Mouse (Mus musculus): ENCODE data around the gene Nat8f2. TPM values are rescaled to one million over a fixed set of nuclear protein-coding genes. Genes with fewer than 3 reads are reported as not detected.
"Not testable (repeated sequence)": the region's sequence is repeated elsewhere in the genome, so short reads cannot be mapped to it uniquely, and the experiment has no call there.

Gene Nat8f2
- total RNA-seq (2021): under 1 TPM in 1 of 2 experiments, not detected in 1; 0.13 TPM
- 0.15 TPM in 1 of 2 replicates, not detected in the other for polyA plus RNA-seq (2012; rRNA removed)
- long read RNA-seq: 0 reads

GRCm38 (mm10) chr6:85869006-85869405, at the start of gene Nat8f2:
TSS of gene Nat8f2 (minus strand) at chr6:85869158.
- not testable (repeated sequence) for DNase-seq

GRCm38 (mm10) chr6:85918341-85918740, 49.4 kb upstream of the Nat8f2 start:
- intact Hi-C loops (cut with DNase I): loop anchor here (5.0 to 10.0 kb wide), 2 partner anchors 44 to 464 kb away; partner anchors contain the start of genes Cct7, Dusp11 and Pradc1
- not testable (repeated sequence) for H3K9ac ChIP-seq (ENCODE audit: low read depth, low read length); H3K4me1 ChIP-seq (ENCODE audit: control insufficient read depth, insufficient read depth, low read length); H3K79me2 ChIP-seq (replicated peaks; ENCODE audit: control insufficient read depth, insufficient read depth, low read length); H3K4me3 ChIP-seq; H3K36me3 ChIP-seq (ENCODE audit: control insufficient read depth, insufficient read depth, low read length); H3K27me3 ChIP-seq (ENCODE audit: control insufficient read depth, insufficient read depth, low read length); H3K27ac ChIP-seq; DNase-seq
- 96% methylated on average over 3 of the region's 3 CpGs for WGBS

More at GRCm38 (mm10) chr6:85869006-85869405, at the start of gene Nat8f2:
- H3K4me1 ChIP-seq (ENCODE audit: control insufficient read depth, insufficient read depth, low read length); H3K4me3 ChIP-seq; H3K9ac ChIP-seq (ENCODE audit: low read depth, low read length); H3K27ac ChIP-seq; H3K27me3 ChIP-seq (ENCODE audit: control insufficient read depth, insufficient read depth, low read length); H3K79me2 ChIP-seq (replicated peaks; ENCODE audit: control insufficient read depth, insufficient read depth, low read length); H3K36me3 ChIP-seq (ENCODE audit: control insufficient read depth, insufficient read depth, low read length); intact Hi-C loops (cut with DNase I): not testable (repeated sequence)
- WGBS: 84% methylated on average over 5 of the region's 5 CpGs

GRCm38 (mm10) chr6:85916596-85916995, 47.6 kb upstream of the Nat8f2 start:
- no peak for TF ChIP-seq POLR2A (IDR thresholded peaks at IDR 0.05; ENCODE audit: insufficient read depth, low read depth, low read length)
- TF ChIP-seq EP300 (IDR thresholded peaks at IDR 0.05; ENCODE audit: insufficient read depth, low read depth, low read length): no peak
- TF ChIP-seq CTCF (IDR thresholded peaks at IDR 0.05): no peak
- 84% methylated on average over 6 of the region's 6 CpGs for WGBS
- H3K79me2 ChIP-seq (replicated peaks; ENCODE audit: control insufficient read depth, insufficient read depth, low read length): no peaks in the 10 kb centered on the region
- no peak for DNase-seq
- peak overlapping the region; percentile 91 for H3K27ac ChIP-seq
- peaks cover 4% of the 10 kb centered on the region for H3K4me1 ChIP-seq (ENCODE audit: control insufficient read depth, insufficient read depth, low read length)
- H3K27me3 ChIP-seq (ENCODE audit: control insufficient read depth, insufficient read depth, low read length): no peaks in the 10 kb centered on the region
- H3K4me3 ChIP-seq: no peak overlapping the region
- H3K9ac ChIP-seq (ENCODE audit: low read depth, low read length): no peak overlapping the region
- intact Hi-C loops (cut with DNase I): loop anchor here (5.0 to 10.0 kb wide), 2 partner anchors 46 to 462 kb away; partner anchors contain the start of genes Cct7, Dusp11 and Pradc1
- H3K36me3 ChIP-seq (ENCODE audit: control insufficient read depth, insufficient read depth, low read length): peaks cover 3% of the 10 kb centered on the region; the same call in 1 of the 2 replicates

GRCm38 (mm10) chr6:85915539-85916513, 46.9 kb upstream of the Nat8f2 start, which contains the start of gene Nat8f1:
TSS of gene Nat8f1 (minus strand) at chr6:85915687.
- H3K4me1 ChIP-seq (ENCODE audit: control insufficient read depth, insufficient read depth, low read length); H3K36me3 ChIP-seq (ENCODE audit: control insufficient read depth, insufficient read depth, low read length); H3K79me2 ChIP-seq (replicated peaks; ENCODE audit: control insufficient read depth, insufficient read depth, low read length); H3K27me3 ChIP-seq (ENCODE audit: control insufficient read depth, insufficient read depth, low read length): not testable (repeated sequence)
- Histone ChIP-seq H3K4me3 (peak within 1 kb of the TSS; percentile 82), H3K27ac (peak within 1 kb of the TSS; percentile 91), H3K9ac (ENCODE audit: low read depth, low read length) (peak within 1 kb of the TSS; percentile 85)
- intact Hi-C loops (cut with DNase I): loop anchor here (5.0 to 10.0 kb wide), 2 partner anchors 46 to 461 kb away; partner anchors contain the start of genes Cct7, Dusp11 and Pradc1
- TF ChIP-seq POLR2A (IDR thresholded peaks at IDR 0.05; ENCODE audit: insufficient read depth, low read depth, low read length) (peak; percentile 61), CTCF (IDR thresholded peaks at IDR 0.05) (peak; percentile 77)
- DNase-seq: peak; percentile 91 to 92
- under 1% methylated on average over 61 of the region's 61 CpGs for WGBS

GRCm38 (mm10) chr6:85915141-85915538, 46.2 kb upstream of the Nat8f2 start:
- DNase-seq: no peak
- H3K27me3 ChIP-seq (ENCODE audit: control insufficient read depth, insufficient read depth, low read length): no peaks in the 10 kb centered on the region
- H3K4me1 ChIP-seq (ENCODE audit: control insufficient read depth, insufficient read depth, low read length): peaks cover 4% of the 10 kb centered on the region
- peak overlapping the region; percentile 82 for H3K4me3 ChIP-seq
- peak overlapping the region; percentile 91 for H3K27ac ChIP-seq
- TF ChIP-seq EP300 (IDR thresholded peaks at IDR 0.05; ENCODE audit: insufficient read depth, low read depth, low read length) (no peak), POLR2A (IDR thresholded peaks at IDR 0.05; ENCODE audit: insufficient read depth, low read depth, low read length) (no peak)
- H3K36me3 ChIP-seq (ENCODE audit: control insufficient read depth, insufficient read depth, low read length): peaks cover 3% of the 10 kb centered on the region; the same call in 1 of the 2 replicates
- WGBS: 2% methylated on average over 11 of the region's 11 CpGs
- H3K79me2 ChIP-seq (replicated peaks; ENCODE audit: control insufficient read depth, insufficient read depth, low read length): no peaks in the 10 kb centered on the region
- H3K9ac ChIP-seq (ENCODE audit: low read depth, low read length): peak overlapping the region; percentile 71
- intact Hi-C loops (cut with DNase I): loop anchor here (5.0 to 10.0 kb wide), 2 partner anchors 47 to 460 kb away; partner anchors contain the start of genes Cct7, Dusp11 and Pradc1

GRCm38 (mm10) chr6:85911587-85911986, 42.6 kb upstream of the Nat8f2 start, which contains the start of gene Tprkb:
TSS of gene Tprkb (plus strand) at chr6:85911865.
- no peaks in the 10 kb centered on the region for H3K27me3 ChIP-seq (ENCODE audit: control insufficient read depth, insufficient read depth, low read length)
- 78% methylated on average over 3 of the region's 3 CpGs for WGBS
- intact Hi-C loops (cut with DNase I): loop anchor here (10.0 kb wide), 1 partner anchor 457 kb away; the partner anchor contains the start of genes Cct7 and Pradc1
- peaks cover 6% of the 10 kb centered on the region for H3K4me1 ChIP-seq (ENCODE audit: control insufficient read depth, insufficient read depth, low read length)
- H3K4me3 ChIP-seq: no peak within 1 kb of the TSS
- no peak for TF ChIP-seq POLR2A (IDR thresholded peaks at IDR 0.05; ENCODE audit: insufficient read depth, low read depth, low read length)
- TF ChIP-seq EP300 (IDR thresholded peaks at IDR 0.05; ENCODE audit: insufficient read depth, low read depth, low read length): no peak
- TF ChIP-seq CTCF (IDR thresholded peaks at IDR 0.05): no peak
- H3K36me3 ChIP-seq (ENCODE audit: control insufficient read depth, insufficient read depth, low read length): peaks cover 3% of the 10 kb centered on the region; the same call in 1 of the 2 replicates
- H3K27ac ChIP-seq: no peak within 1 kb of the TSS
- no peak for DNase-seq
- H3K79me2 ChIP-seq (replicated peaks; ENCODE audit: control insufficient read depth, insufficient read depth, low read length): no peaks in the 10 kb centered on the region
- H3K9ac ChIP-seq (ENCODE audit: low read depth, low read length): no peak within 1 kb of the TSS
